Mouse (Mus musculus): ENCODE results near the gene Wt1. TPM values are rescaled to one million over a fixed set of nuclear protein-coding genes. Genes with fewer than 3 reads are reported as not detected.

The Wt1 gene
- under 1 TPM in 1 of 2 experiments, not detected in 1; 0.08 TPM for total RNA-seq (2021)
- long read RNA-seq, experiment 1 = 0 reads
- long read RNA-seq, experiment 2 = 0 reads

GRCm38 (mm10) chr2:105126279-105126678 lies at the start of gene Wt1:
Wt1 (plus strand) TSS chr2:105126529.
- no peak for DNase-seq

GRCm38 (mm10) chr2:105077151-105077550 lies 49.2 kb upstream of the Wt1 start:
- no peak for DNase-seq

- no peak for DNase-seq
Measured at GRCm38 (mm10) chr2:105082256-105082790, 44.0 kb upstream of the Wt1 start.

- no peak for DNase-seq
Measured at GRCm38 (mm10) chr2:105084035-105084434, 42.3 kb upstream of the Wt1 start.

- DNase-seq = no peak
Measured at GRCm38 (mm10) chr2:105086081-105086480, 40.2 kb upstream of the Wt1 start.

GRCm38 (mm10) chr2:105088005-105088404 lies 38.3 kb upstream of the Wt1 start:
- no peak for DNase-seq

- no peak for DNase-seq
Measured at GRCm38 (mm10) chr2:105089083-105089482, 37.2 kb upstream of the Wt1 start.

GRCm38 (mm10) chr2:105089581-105090508 lies 36.5 kb upstream of the Wt1 start:
- DNase-seq = no peak

- DNase-seq = peak; percentile 27
Measured at GRCm38 (mm10) chr2:105090991-105091390, 35.3 kb upstream of the Wt1 start.

- DNase-seq = no peak
Measured at GRCm38 (mm10) chr2:105091718-105092117, 34.6 kb upstream of the Wt1 start, which contains the start of gene Gm11060. Gm11060 (plus strand) TSS chr2:105092018.

- no peak for DNase-seq
Measured at GRCm38 (mm10) chr2:105097294-105097953, 28.9 kb upstream of the Wt1 start.

- DNase-seq = no peak
Measured at GRCm38 (mm10) chr2:105099410-105099809, 26.9 kb upstream of the Wt1 start.

- DNase-seq = no peak
Measured at GRCm38 (mm10) chr2:105100541-105100940, 25.8 kb upstream of the Wt1 start.

GRCm38 (mm10) chr2:105108703-105109158 lies 17.6 kb upstream of the Wt1 start:
- DNase-seq = peak; percentile 35

- DNase-seq = no peak
Measured at GRCm38 (mm10) chr2:105114074-105114473, 12.3 kb upstream of the Wt1 start.

GRCm38 (mm10) chr2:105117669-105118068 lies 8.7 kb upstream of the Wt1 start:
- DNase-seq = no peak

- no peak for DNase-seq
Measured at GRCm38 (mm10) chr2:105122216-105122615, 4.1 kb upstream of the Wt1 start.

GRCm38 (mm10) chr2:105122886-105123285 lies 3.4 kb upstream of the Wt1 start:
- DNase-seq = no peak

GRCm38 (mm10) chr2:105123431-105123830 lies 2.9 kb upstream of the Wt1 start:
- DNase-seq = no peak

- no peak for DNase-seq
Measured at GRCm38 (mm10) chr2:105123881-105124280, 2.4 kb upstream of the Wt1 start.

- DNase-seq = no peak
Measured at GRCm38 (mm10) chr2:105124391-105124790, 1.9 kb upstream of the Wt1 start.

- DNase-seq = no peak
Measured at GRCm38 (mm10) chr2:105125205-105125604, 1.1 kb upstream of the Wt1 start.

GRCm38 (mm10) chr2:105125641-105126040 lies 688 bp upstream of the Wt1 start:
- no peak for DNase-seq
